Mouse (Mus musculus): ENCODE results near the gene Glrx2. TPM values are rescaled to one million over a fixed set of nuclear protein-coding genes. Genes with fewer than 3 reads are reported as not detected.

The Glrx2 gene
- polyA plus RNA-seq, 1 experiment from 2014 or later: 57.6 TPM

Other genes with a start within 250 kb of the Glrx2 start
- gene B3galt2, start 75.7 kb upstream of the Glrx2 start, polyA plus RNA-seq (2014; fragmentation: Nextera tagmentation; extraction: Ambion mirVana): 0.43 and 0.52 TPM in 2 replicates
- 18.1 and 22.8 TPM in 2 replicates for gene Cdc73, start 13.4 kb upstream of the Glrx2 start, polyA plus RNA-seq (2014; fragmentation: Nextera tagmentation; extraction: Ambion mirVana)
- 13.8 and 15.0 TPM in 2 replicates for gene Trove2, start 60.7 kb downstream of the Glrx2 start, polyA plus RNA-seq (2014; fragmentation: Nextera tagmentation; extraction: Ambion mirVana)
- gene Uchl5, start 60.9 kb downstream of the Glrx2 start, polyA plus RNA-seq (2014; fragmentation: Nextera tagmentation; extraction: Ambion mirVana): 75.3 and 81.8 TPM in 2 replicates